Mouse (Mus musculus) intestine, embryonic 16.5 days (tissue): ENCODE data around the gene Ndufs3. TPM values are rescaled to one million over a fixed set of nuclear protein-coding genes. Genes with fewer than 3 reads are reported as not detected.

Experiments
- ATAC-seq: fragments of 200-750 bp; cut with Nextera tagmentation; 2 replicates; pipeline ENCODE4 v1.8.0; 2017; ENCODE audit warnings: moderate TSS enrichment, moderate library complexity
- H3K27ac ChIP-seq: fragments of 300-500 bp; sonication (generic); 2 replicates; pipeline ENCODE4 v1.5.1; 2014; ENCODE audit warnings: mild to moderate bottlenecking, low read length
- H3K27me3 ChIP-seq: fragments of 300-500 bp; sonication (generic); replicated peaks from 2 replicates; pipeline ENCODE4 v1.6.1; 2014; ENCODE audit warnings: low read length, control low read depth, mixed read lengths; ENCODE audit not compliant: control insufficient read depth, insufficient read depth
- H3K36me3 ChIP-seq: fragments of 300-500 bp; sonication (generic); 2 replicates; pipeline ENCODE4 v1.6.1; 2014; ENCODE audit warnings: low read length, control low read depth; ENCODE audit not compliant: control insufficient read depth, insufficient read depth
- H3K4me1 ChIP-seq: fragments of 300-500 bp; sonication (generic); 2 replicates; pipeline ENCODE4 v1.6.1; 2014; ENCODE audit warnings: low read length, control low read depth, mixed read lengths; ENCODE audit not compliant: control insufficient read depth, insufficient read depth
- H3K4me2 ChIP-seq: fragments of 300-500 bp; sonication (generic); 2 replicates; pipeline ENCODE4 v1.6.1; 2014; ENCODE audit warnings: low read depth, low read length, control low read depth
- H3K4me3 ChIP-seq: fragments of 300-500 bp; sonication (generic); 2 replicates; pipeline ENCODE4 v1.5.1; 2014; ENCODE audit warnings: mild to moderate bottlenecking, low read length
- H3K9ac ChIP-seq: fragments of 300-500 bp; sonication (generic); 2 replicates; pipeline ENCODE4 v1.6.1; 2014; ENCODE audit warnings: low read depth, low read length
- H3K9me3 ChIP-seq: fragments of 300-500 bp; sonication (generic); 2 replicates; pipeline ENCODE4 v1.6.1; 2016; ENCODE audit warnings: low read length, control low read depth; ENCODE audit not compliant: control insufficient read depth
- WGBS: fragments of 180-500 bp; shearing (Covaris S2); extraction: QIAGEN DNeasy Blood & Tissue Kit; methylation state at CpG from one replicate; pipeline ENCODE4 v1.1.7; 2014; 5-methylcytosine and 5-hydroxymethylcytosine counted together
- polyA plus RNA-seq: library from polyadenylated mRNA; unstranded; fragments of >200 nt; fragmentation: Nextera tagmentation; extraction: Ambion mirVana; gene quantifications from 2 replicates; pipeline ENCODE4 v1.2.1, GENCODE M21; 2015

Gene Ndufs3
- polyA plus RNA-seq, 1 experiment from 2014 or later: 316 TPM

DNA sequence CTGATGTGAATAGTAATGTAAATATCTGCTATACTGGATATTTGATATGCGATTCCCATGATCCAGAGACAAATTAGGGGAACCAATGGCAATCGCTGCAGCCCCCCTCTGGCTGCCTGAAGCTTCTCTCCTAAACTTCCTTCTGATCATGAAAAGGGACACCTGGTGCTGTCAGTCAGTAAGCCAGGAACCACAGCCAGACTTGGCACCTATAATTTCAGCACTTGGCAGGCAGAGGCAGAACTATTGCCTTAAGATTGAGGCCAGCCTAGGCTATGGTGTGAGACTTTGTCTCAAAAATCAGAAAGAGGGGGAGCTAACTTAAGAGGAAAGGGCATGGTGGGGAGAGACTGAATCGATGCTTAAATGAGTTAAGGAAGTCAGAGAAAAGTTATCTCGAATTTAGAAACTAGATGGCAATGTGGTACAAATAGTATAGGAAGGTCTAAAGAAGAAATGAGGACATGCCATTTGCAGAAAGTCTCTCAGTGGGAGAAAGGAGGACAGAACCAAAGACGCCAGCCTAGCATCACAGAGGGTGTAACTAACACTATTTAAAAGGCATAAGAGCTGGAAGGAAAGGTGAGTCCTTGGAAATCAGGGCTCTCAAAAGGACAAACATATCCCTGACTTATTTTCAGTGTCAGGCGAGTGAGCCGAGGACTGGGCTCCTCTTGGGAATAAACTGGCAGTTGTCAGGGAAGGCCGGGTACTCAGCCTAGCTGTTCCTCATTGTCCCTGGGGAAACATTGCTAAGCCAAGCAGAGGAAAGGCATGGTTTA is 33.3 kb downstream of the Ndufs3 start:
- 67% methylated on average over 8 of the region's 8 CpGs for WGBS
- Histone ChIP-seq H3K4me2 (no peak overlapping the region), H3K4me3 (no peak overlapping the region), H3K36me3 (no peaks in the 10 kb centered on the region), H3K27me3 (no peaks in the 10 kb centered on the region), H3K4me1 (peaks cover 11% of the 10 kb centered on the region; the same call in 1 of the 2 replicates), H3K9me3 (no peaks in the 10 kb centered on the region), H3K9ac (no peak overlapping the region), H3K27ac (no peak overlapping the region)
- no peak for ATAC-seq

DNA sequence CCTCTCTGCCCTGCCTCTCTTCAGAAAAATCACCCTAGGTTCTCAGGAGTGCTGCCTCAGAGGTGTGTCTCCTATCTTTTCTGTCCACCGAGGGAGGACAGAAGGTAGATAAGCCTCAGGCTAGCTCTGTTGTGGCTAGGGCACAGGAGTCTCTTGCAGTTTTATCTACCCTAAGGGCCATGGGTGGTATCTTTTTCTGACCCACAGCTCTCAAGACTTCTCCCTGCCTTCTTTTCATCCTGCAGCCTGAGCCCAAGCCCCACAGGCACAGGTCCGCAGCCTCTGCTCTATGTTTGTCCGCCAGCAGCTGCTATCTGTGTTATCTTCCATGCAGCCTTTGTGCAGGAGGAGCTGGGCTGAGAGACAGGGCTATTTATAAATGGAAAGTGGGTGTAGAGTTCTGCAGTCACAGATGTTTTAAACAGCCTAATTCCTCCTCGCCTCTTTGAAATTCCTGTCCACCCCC is 34.5 kb downstream of the Ndufs3 start:
- ATAC-seq: peak; percentile 78
- no peak overlapping the region for H3K9ac ChIP-seq
- H3K36me3 ChIP-seq: peaks cover 8% of the 10 kb centered on the region; the same call in 1 of the 2 replicates
- H3K27me3 ChIP-seq: no peaks in the 10 kb centered on the region
- H3K4me1 ChIP-seq: peaks cover 11% of the 10 kb centered on the region; the same call in 1 of the 2 replicates
- WGBS: 14% methylated on average over 4 of the region's 4 CpGs
- H3K9me3 ChIP-seq: no peaks in the 10 kb centered on the region
- H3K4me2 ChIP-seq: no peak overlapping the region
- H3K27ac ChIP-seq: no peak overlapping the region
- no peak overlapping the region for H3K4me3 ChIP-seq

DNA sequence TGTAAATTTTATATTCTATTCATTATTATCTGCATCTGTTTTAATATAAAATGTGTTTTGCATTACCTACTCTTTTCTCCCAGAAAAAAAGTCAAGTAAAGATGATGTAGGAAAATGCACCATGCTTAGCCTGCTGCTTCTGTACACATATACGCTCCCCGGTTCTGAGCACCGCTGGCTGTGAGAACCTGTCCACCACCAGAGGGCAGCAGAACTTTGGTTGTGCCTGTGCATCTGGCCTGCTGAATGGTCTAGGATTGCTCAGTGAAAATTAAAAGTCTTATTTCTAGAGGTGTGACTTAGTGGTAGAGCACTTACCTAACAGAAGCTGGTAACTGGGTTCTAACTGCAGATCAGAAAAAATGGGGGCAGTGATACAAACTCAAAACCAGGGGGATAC is 38.1 kb downstream of the Ndufs3 start:
- H3K9ac ChIP-seq: no peak overlapping the region
- peaks cover 11% of the 10 kb centered on the region; the same call in 1 of the 2 replicates for H3K4me1 ChIP-seq
- H3K27me3 ChIP-seq: no peaks in the 10 kb centered on the region
- H3K27ac ChIP-seq: no peak overlapping the region
- H3K9me3 ChIP-seq: no peaks in the 10 kb centered on the region
- 18% methylated on average over 3 of the region's 3 CpGs for WGBS
- peak; percentile 89 for ATAC-seq
- no peak overlapping the region for H3K4me3 ChIP-seq
- H3K4me2 ChIP-seq: no peak overlapping the region
- peaks cover 8% of the 10 kb centered on the region for H3K36me3 ChIP-seq

DNA sequence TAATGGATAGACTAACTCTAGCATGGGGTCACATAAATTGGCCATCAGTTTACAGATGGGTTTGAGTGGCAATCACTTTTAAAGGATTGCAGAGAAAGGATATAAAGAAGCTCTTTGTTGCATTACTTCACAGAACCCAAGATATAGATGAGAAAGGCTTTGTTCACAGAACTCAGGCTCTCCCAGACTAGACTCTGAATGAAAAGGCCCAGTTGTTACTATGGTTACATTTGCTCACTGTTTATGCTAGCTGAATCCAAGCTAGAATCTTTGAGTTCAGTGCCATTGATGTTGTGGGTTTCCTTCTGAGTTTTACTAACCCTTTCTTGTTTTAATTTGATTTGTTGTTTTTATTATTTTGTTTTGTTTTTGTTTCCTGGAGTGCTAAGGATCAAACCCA is 40.4 kb downstream of the Ndufs3 start:
- H3K4me2 ChIP-seq: no peak overlapping the region
- H3K9me3 ChIP-seq: no peaks in the 10 kb centered on the region
- no peaks in the 10 kb centered on the region for H3K4me1 ChIP-seq
- no peak for ATAC-seq
- no peaks in the 10 kb centered on the region for H3K27me3 ChIP-seq
- H3K36me3 ChIP-seq: peaks cover 14% of the 10 kb centered on the region
- H3K9ac ChIP-seq: no peak overlapping the region
- no peak overlapping the region for H3K4me3 ChIP-seq
- H3K27ac ChIP-seq: no peak overlapping the region

DNA sequence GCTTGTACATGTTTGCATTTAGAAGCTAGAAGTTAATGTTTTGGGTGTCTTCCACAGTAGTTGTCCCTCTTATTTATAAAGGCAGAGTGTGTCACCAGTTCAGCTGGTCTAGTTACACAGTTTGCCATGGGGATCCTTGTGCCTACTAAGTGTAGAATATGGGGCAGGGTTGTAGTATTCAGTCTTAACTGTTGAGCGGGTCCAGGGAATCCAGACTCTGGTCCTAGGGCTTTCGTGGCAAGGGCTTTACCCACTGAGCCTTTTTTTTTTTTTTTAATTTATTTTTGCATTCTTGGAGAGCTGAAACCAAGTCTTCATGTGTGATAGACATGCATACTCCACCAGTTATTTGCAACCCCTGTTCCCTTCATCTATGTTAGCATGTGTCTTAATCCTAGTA is 43.1 kb downstream of the Ndufs3 start:
- Histone ChIP-seq H3K4me1 (no peaks in the 10 kb centered on the region), H3K4me2 (no peak overlapping the region), H3K36me3 (peaks cover 14% of the 10 kb centered on the region), H3K27me3 (no peaks in the 10 kb centered on the region), H3K9ac (no peak overlapping the region), H3K9me3 (no peaks in the 10 kb centered on the region), H3K4me3 (no peak overlapping the region), H3K27ac (no peak overlapping the region)
- 94% methylated on average over 2 of the region's 2 CpGs for WGBS
- no peak for ATAC-seq

DNA sequence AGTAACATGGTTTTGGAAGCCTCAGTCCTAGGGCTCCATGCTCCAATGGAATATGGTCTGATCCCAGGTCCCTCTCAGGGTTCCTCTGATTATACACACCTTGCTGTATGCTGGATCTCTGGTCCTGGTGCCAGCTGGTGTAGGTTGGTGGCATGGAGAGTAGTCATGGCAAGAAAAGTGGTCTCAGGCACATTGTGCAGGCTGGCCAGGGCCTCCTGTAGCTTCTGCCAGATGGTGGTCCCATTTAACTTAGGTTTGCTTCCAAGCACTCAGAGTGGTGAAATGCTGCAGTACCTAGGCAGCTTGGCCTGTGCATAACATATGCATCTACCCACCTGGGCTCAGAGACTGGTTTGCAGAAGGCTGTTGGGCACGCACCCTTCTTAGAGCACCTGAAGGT is 54.2 kb downstream of the Ndufs3 start:
- ATAC-seq: no peak
- peaks cover 4% of the 10 kb centered on the region; the same call in 1 of the 2 replicates for H3K36me3 ChIP-seq
- WGBS: 97% methylated on average over 1 of the region's 1 CpGs

DNA sequence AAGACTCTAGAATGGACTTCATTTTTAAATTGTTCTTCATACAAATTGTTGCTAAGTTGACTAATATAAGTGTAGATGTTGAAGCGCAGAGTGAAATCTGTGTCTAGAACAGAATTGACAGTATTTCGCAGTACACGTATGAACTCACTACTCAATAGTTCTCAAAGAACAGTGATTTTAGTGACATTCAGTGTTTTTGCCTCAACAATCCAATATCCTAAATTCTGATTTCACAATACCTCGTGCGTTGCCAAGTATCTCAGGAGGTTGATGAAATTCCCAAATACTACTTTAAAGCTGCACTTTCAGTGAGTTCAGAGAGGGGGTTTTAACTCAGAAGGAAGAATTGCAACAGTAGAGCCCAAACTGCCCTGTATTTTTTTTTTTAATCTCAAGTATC is 56.3 kb downstream of the Ndufs3 start:
- Histone ChIP-seq H3K27ac (no peak overlapping the region), H3K27me3 (no peaks in the 10 kb centered on the region), H3K4me1 (peaks cover 5% of the 10 kb centered on the region; the same call in 1 of the 2 replicates), H3K36me3 (no peaks in the 10 kb centered on the region), H3K9ac (0 out of 2 replicates have a peak overlapping the region, but pooled peaks have one; percentile 85), H3K4me3 (peak overlapping the region; percentile 88), H3K4me2 (peak overlapping the region; percentile 67), H3K9me3 (no peaks in the 10 kb centered on the region)
- 81% methylated on average over 5 of the region's 5 CpGs for WGBS
- no peak for ATAC-seq

More for the DNA sequence above, 54.2 kb downstream of the Ndufs3 start:
- Histone ChIP-seq H3K9ac (no peak overlapping the region), H3K4me1 (peaks cover 5% of the 10 kb centered on the region; the same call in 1 of the 2 replicates), H3K4me3 (no peak overlapping the region), H3K4me2 (no peak overlapping the region), H3K27ac (no peak overlapping the region), H3K27me3 (no peaks in the 10 kb centered on the region), H3K9me3 (no peaks in the 10 kb centered on the region)

DNA sequence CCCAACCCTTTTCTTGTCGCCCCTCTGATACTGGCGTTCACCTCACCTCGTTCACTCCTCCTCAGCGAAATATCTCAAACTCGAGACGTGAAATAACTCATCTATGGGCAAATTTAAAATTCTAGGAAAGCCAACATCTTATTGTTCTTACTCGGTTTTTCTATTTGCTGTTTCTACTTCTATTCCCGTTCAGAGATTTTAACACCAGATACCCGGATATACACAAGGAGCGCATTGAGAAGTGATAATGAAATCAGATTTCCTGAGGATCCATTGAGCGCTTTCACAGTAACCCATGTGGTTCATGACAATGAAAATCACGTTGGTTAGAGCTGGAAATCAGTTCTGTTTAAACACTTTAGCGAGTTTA is 57.0 kb downstream of the Ndufs3 start:
- WGBS: under 1% methylated on average over 13 of the region's 13 CpGs
- ATAC-seq: no peak

DNA sequence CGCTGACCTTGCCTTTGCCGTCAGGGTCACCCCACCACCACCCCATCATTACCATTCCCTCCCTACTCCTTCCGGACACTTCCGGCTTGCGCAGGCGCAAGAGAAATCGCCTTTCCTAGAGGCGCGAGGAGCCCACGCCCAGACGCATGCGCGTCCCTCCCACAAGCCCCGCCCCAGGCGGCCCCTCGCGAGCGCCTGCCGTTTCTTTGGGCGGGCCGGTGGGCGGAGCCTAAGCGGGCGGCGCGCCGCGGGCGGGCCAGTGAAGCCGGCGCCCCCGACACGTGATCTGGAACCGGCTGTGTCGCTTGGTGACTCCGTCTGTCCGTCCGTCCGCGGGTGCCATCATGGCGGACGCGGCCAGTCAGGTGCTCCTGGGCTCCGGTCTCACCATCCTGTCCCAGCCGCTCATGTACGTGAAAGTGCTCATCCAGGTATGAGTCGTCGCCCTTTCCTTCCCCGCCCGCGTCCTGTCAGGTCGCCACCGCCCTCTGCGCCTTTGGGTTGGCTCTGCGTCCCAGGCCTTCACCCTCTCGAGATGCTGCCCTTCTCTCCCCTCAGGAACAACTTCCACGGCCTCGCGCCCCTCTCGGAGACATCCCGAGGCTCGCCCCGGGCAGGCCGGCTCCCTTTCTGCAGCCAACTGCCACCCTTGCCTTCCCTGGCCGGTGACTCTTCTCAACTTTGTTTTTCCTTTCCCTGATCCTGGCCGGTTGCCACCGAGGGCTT is 57.5 kb downstream of the Ndufs3 start, which contains the start of gene Mtch2:
TSS of gene Mtch2 (plus strand) at position 201 of the 726 bp plus-strand sequence.
- Histone ChIP-seq H3K9ac (peak within 1 kb of the TSS; percentile 85), H3K4me2 (peak within 1 kb of the TSS; percentile 78), H3K27ac (peak within 1 kb of the TSS; percentile 87), H3K4me3 (peak within 1 kb of the TSS; percentile 88), H3K27me3 (no peaks in the 10 kb centered on the region), H3K36me3 (no peaks in the 10 kb centered on the region), H3K9me3 (no peaks in the 10 kb centered on the region), H3K4me1 (peaks cover 5% of the 10 kb centered on the region; the same call in 1 of the 2 replicates)
- peak; percentile 95 for ATAC-seq
- WGBS: 0% methylated on average over 66 of the region's 67 CpGs

More for the DNA sequence above, 57.0 kb downstream of the Ndufs3 start:
- Histone ChIP-seq H3K4me2 (peak overlapping the region; percentile 67), H3K27ac (peak overlapping the region; percentile 87), H3K4me1 (peaks cover 5% of the 10 kb centered on the region; the same call in 1 of the 2 replicates), H3K9me3 (no peaks in the 10 kb centered on the region), H3K4me3 (peak overlapping the region; percentile 88), H3K27me3 (no peaks in the 10 kb centered on the region), H3K9ac (peak overlapping the region; percentile 85), H3K36me3 (no peaks in the 10 kb centered on the region)
